Mouse (Mus musculus) right cerebral cortex, postnatal 14 days (tissue): ENCODE measurements around the gene Capn3.

Experiments
- DNase-seq: peaks from one replicate; pipeline ENCODE4 v3.0.0; 2022

Gene Capn3

GRCm38 (mm10) chr2:120455719-120456118, at the start of gene Capn3:
Gene Capn3 (plus strand): TSS chr2:120456019.
- DNase-seq, result no peak

- DNase-seq, result no peak
Observed at GRCm38 (mm10) chr2:120411096-120411628, 44.7 kb upstream of the Capn3 start.

- DNase-seq, result no peak
Observed at GRCm38 (mm10) chr2:120414113-120414512, 41.7 kb upstream of the Capn3 start.

GRCm38 (mm10) chr2:120414738-120415414, 40.9 kb upstream of the Capn3 start:
- DNase-seq, result no peak

GRCm38 (mm10) chr2:120424386-120424785, 31.4 kb upstream of the Capn3 start:
- DNase-seq, result no peak

- DNase-seq, result no peak
Observed at GRCm38 (mm10) chr2:120444486-120444885, 11.3 kb upstream of the Capn3 start.

- no peak for DNase-seq
Observed at GRCm38 (mm10) chr2:120446373-120446772, 9.4 kb upstream of the Capn3 start.

- no peak for DNase-seq
Observed at GRCm38 (mm10) chr2:120447306-120447705, 8.5 kb upstream of the Capn3 start.

- no peak for DNase-seq
Observed at GRCm38 (mm10) chr2:120450724-120451123, 5.1 kb upstream of the Capn3 start.

- no peak for DNase-seq
Observed at GRCm38 (mm10) chr2:120452600-120452999, 3.2 kb upstream of the Capn3 start.

- no peak for DNase-seq
Observed at GRCm38 (mm10) chr2:120454987-120455386, 832 bp upstream of the Capn3 start.

- no peak for DNase-seq
Observed at GRCm38 (mm10) chr2:120460216-120460615, 4.4 kb downstream of the Capn3 start.

- no peak for DNase-seq
Observed at GRCm38 (mm10) chr2:120463328-120463727, 7.5 kb downstream of the Capn3 start.

- DNase-seq, result no peak
Observed at GRCm38 (mm10) chr2:120464091-120464490, 8.3 kb downstream of the Capn3 start.

GRCm38 (mm10) chr2:120464732-120465396, 9.0 kb downstream of the Capn3 start:
- DNase-seq, result no peak

GRCm38 (mm10) chr2:120465397-120465785, 9.6 kb downstream of the Capn3 start:
- DNase-seq, result no peak

- no peak for DNase-seq
Observed at GRCm38 (mm10) chr2:120468011-120468410, 12.2 kb downstream of the Capn3 start.

GRCm38 (mm10) chr2:120469220-120469619, 13.4 kb downstream of the Capn3 start:
- no peak for DNase-seq

- no peak for DNase-seq
Observed at GRCm38 (mm10) chr2:120469715-120470114, 13.9 kb downstream of the Capn3 start.

- no peak for DNase-seq
Observed at GRCm38 (mm10) chr2:120470856-120471255, 15.0 kb downstream of the Capn3 start.

GRCm38 (mm10) chr2:120476277-120477087, 20.7 kb downstream of the Capn3 start:
- DNase-seq, result no peak

- DNase-seq, result peak; percentile 74
Observed at GRCm38 (mm10) chr2:120478600-120478999, 22.8 kb downstream of the Capn3 start.

- DNase-seq, result no peak
Observed at GRCm38 (mm10) chr2:120481921-120482320, 26.1 kb downstream of the Capn3 start.
